Mouse (Mus musculus): ENCODE data around the gene Clmp. TPM values are rescaled to one million over a fixed set of nuclear protein-coding genes. Genes with fewer than 3 reads are reported as not detected.

Clmp gene
- 14.7 and 21.0 TPM in 2 replicates for polyA plus RNA-seq (2016; fragmentation: Nextera tagmentation; extraction: Ambion mirVana)

GRCm38 (mm10) chr9:40685801-40686420 lies at the start of gene Clmp:
Gene Clmp, plus strand, starts transcription at chr9:40685962.
- WGBS, result under 1% methylated on average over 50 of the region's 53 CpGs
- Histone ChIP-seq H3K27ac (replicated peaks) (peak within 1 kb of the TSS; percentile 91), H3K27me3 (ENCODE audit: low read depth, poor library complexity, severe bottlenecking) (peaks cover 49% of the 10 kb centered on the region), H3K36me3 (no peaks in the 10 kb centered on the region), H3K4me1 (peaks cover 28% of the 10 kb centered on the region), H3K4me3 (peak within 1 kb of the TSS; percentile 71), H3K9me3 (replicated peaks) (no peaks in the 10 kb centered on the region)
- DNase-seq (ENCODE audit: low spot score), result peak; percentile 65

- Histone ChIP-seq H3K4me1 (peaks cover 26% of the 10 kb centered on the region), H3K27me3 (ENCODE audit: low read depth, poor library complexity, severe bottlenecking) (0 out of 2 replicates have a peak, but pooled peaks cover 6% of the 10 kb centered on the region), H3K4me3 (no peak overlapping the region), H3K9me3 (replicated peaks) (no peaks in the 10 kb centered on the region), H3K36me3 (no peaks in the 10 kb centered on the region), H3K27ac (replicated peaks) (no peak overlapping the region)
- DNase-seq (ENCODE audit: low spot score), result peak; percentile 56
- 21% methylated on average over 2 of the region's 2 CpGs for WGBS
Observed at GRCm38 (mm10) chr9:40636054-40636453, 49.7 kb upstream of the Clmp start.

GRCm38 (mm10) chr9:40637705-40638393 lies 47.9 kb upstream of the Clmp start:
- Histone ChIP-seq H3K36me3 (no peaks in the 10 kb centered on the region), H3K9me3 (replicated peaks) (no peaks in the 10 kb centered on the region), H3K4me3 (peak overlapping the region; percentile 55), H3K27ac (replicated peaks) (peak overlapping the region; percentile 84), H3K4me1 (peaks cover 36% of the 10 kb centered on the region), H3K27me3 (ENCODE audit: low read depth, poor library complexity, severe bottlenecking) (peaks cover 18% of the 10 kb centered on the region)
- no peak for DNase-seq (ENCODE audit: low spot score)
- WGBS, result 27% methylated on average over 8 of the region's 8 CpGs

GRCm38 (mm10) chr9:40638394-40639049 lies 47.2 kb upstream of the Clmp start:
- Histone ChIP-seq H3K27me3 (ENCODE audit: low read depth, poor library complexity, severe bottlenecking) (peaks cover 18% of the 10 kb centered on the region), H3K36me3 (no peaks in the 10 kb centered on the region), H3K27ac (replicated peaks) (peak overlapping the region; percentile 84), H3K4me3 (peak overlapping the region; percentile 55), H3K4me1 (peaks cover 38% of the 10 kb centered on the region), H3K9me3 (replicated peaks) (no peaks in the 10 kb centered on the region)
- 3% methylated on average over 14 of the region's 14 CpGs for WGBS
- DNase-seq (ENCODE audit: low spot score), result peak; percentile 83

- Histone ChIP-seq H3K36me3 (no peaks in the 10 kb centered on the region), H3K27me3 (ENCODE audit: low read depth, poor library complexity, severe bottlenecking) (peaks cover 24% of the 10 kb centered on the region), H3K27ac (replicated peaks) (0 out of 2 replicates have a peak overlapping the region, but pooled peaks have one; percentile 1), H3K4me3 (no peak overlapping the region), H3K4me1 (peaks cover 38% of the 10 kb centered on the region), H3K9me3 (replicated peaks) (no peaks in the 10 kb centered on the region)
- no peak for DNase-seq (ENCODE audit: low spot score)
- 87% methylated on average over 10 of the region's 10 CpGs for WGBS
Observed at GRCm38 (mm10) chr9:40639536-40640187, 46.1 kb upstream of the Clmp start.

- no peak for DNase-seq (ENCODE audit: low spot score)
- H3K27me3 ChIP-seq (ENCODE audit: low read depth, poor library complexity, severe bottlenecking), result peaks cover 30% of the 10 kb centered on the region
- no peaks in the 10 kb centered on the region for H3K9me3 ChIP-seq (replicated peaks)
- peaks cover 38% of the 10 kb centered on the region for H3K4me1 ChIP-seq
- no peaks in the 10 kb centered on the region for H3K36me3 ChIP-seq
- no peak overlapping the region for H3K4me3 ChIP-seq
- whole genome bisulfite sequencing, result 72% methylated on average over 2 of the region's 2 CpGs
- no peak overlapping the region for H3K27ac ChIP-seq (replicated peaks)
Observed at GRCm38 (mm10) chr9:40641318-40641717, 44.4 kb upstream of the Clmp start.

GRCm38 (mm10) chr9:40642470-40643220 lies 43.1 kb upstream of the Clmp start:
- peak; percentile 33 for DNase-seq (ENCODE audit: low spot score)
- 11% methylated on average over 16 of the region's 16 CpGs for WGBS
- Histone ChIP-seq H3K36me3 (no peaks in the 10 kb centered on the region), H3K27ac (replicated peaks) (peak overlapping the region; percentile 57), H3K27me3 (ENCODE audit: low read depth, poor library complexity, severe bottlenecking) (peaks cover 30% of the 10 kb centered on the region), H3K4me3 (no peak overlapping the region), H3K9me3 (replicated peaks) (no peaks in the 10 kb centered on the region), H3K4me1 (peaks cover 28% of the 10 kb centered on the region)

GRCm38 (mm10) chr9:40649444-40649843 lies 36.3 kb upstream of the Clmp start:
- 0 out of 2 replicates have a peak, but pooled peaks cover 7% of the 10 kb centered on the region for H3K27me3 ChIP-seq (ENCODE audit: low read depth, poor library complexity, severe bottlenecking)
- H3K36me3 ChIP-seq, result no peaks in the 10 kb centered on the region
- no peak overlapping the region for H3K4me3 ChIP-seq
- WGBS, result 90% methylated on average over 3 of the region's 3 CpGs
- H3K4me1 ChIP-seq, result peaks cover 4% of the 10 kb centered on the region
- H3K9me3 ChIP-seq (replicated peaks), result no peaks in the 10 kb centered on the region
- no peak for DNase-seq (ENCODE audit: low spot score)
- no peak overlapping the region for H3K27ac ChIP-seq (replicated peaks)

GRCm38 (mm10) chr9:40649983-40650382 lies 35.8 kb upstream of the Clmp start:
- Histone ChIP-seq H3K27ac (replicated peaks) (no peak overlapping the region), H3K27me3 (ENCODE audit: low read depth, poor library complexity, severe bottlenecking) (0 out of 2 replicates have a peak, but pooled peaks cover 3% of the 10 kb centered on the region), H3K9me3 (replicated peaks) (no peaks in the 10 kb centered on the region), H3K36me3 (no peaks in the 10 kb centered on the region), H3K4me3 (no peak overlapping the region), H3K4me1 (peaks cover 4% of the 10 kb centered on the region)
- WGBS, result 80% methylated on average over 6 of the region's 6 CpGs
- no peak for DNase-seq (ENCODE audit: low spot score)

- Histone ChIP-seq H3K27me3 (ENCODE audit: low read depth, poor library complexity, severe bottlenecking) (no peaks in the 10 kb centered on the region), H3K4me1 (peaks cover 4% of the 10 kb centered on the region), H3K27ac (replicated peaks) (no peak overlapping the region), H3K36me3 (no peaks in the 10 kb centered on the region), H3K9me3 (replicated peaks) (no peaks in the 10 kb centered on the region), H3K4me3 (no peak overlapping the region)
- WGBS, result 85% methylated on average over 4 of the region's 4 CpGs
- no peak for DNase-seq (ENCODE audit: low spot score)
Observed at GRCm38 (mm10) chr9:40651239-40651859, 34.4 kb upstream of the Clmp start.

- Histone ChIP-seq H3K4me3 (no peak overlapping the region), H3K27ac (replicated peaks) (no peak overlapping the region), H3K27me3 (ENCODE audit: low read depth, poor library complexity, severe bottlenecking) (no peaks in the 10 kb centered on the region), H3K9me3 (replicated peaks) (no peaks in the 10 kb centered on the region), H3K36me3 (no peaks in the 10 kb centered on the region), H3K4me1 (peaks cover 4% of the 10 kb centered on the region)
- WGBS, result 47% methylated on average over 9 of the region's 9 CpGs
- no peak for DNase-seq (ENCODE audit: low spot score)
Observed at GRCm38 (mm10) chr9:40652757-40653156, 33.0 kb upstream of the Clmp start.

Data from midbrain, embryonic 10.5 days (tissue).